Mouse (Mus musculus) gastrocnemius, adult 2 months (tissue): ENCODE data around the gene Rpl14. TPM values are rescaled to one million over a fixed set of nuclear protein-coding genes. Genes with fewer than 3 reads are reported as not detected.

ENCODE experiments used
- DNase-seq: peaks from one replicate; pipeline ENCODE4 v3.0.0; 2022
- H3K27ac ChIP-seq: fragments of 200-600 bp; 2 replicates; pipeline ENCODE4 v1.8.1; 2022; ENCODE audit warnings: mild to moderate bottlenecking
- H3K4me3 ChIP-seq: fragments of 200-600 bp; 2 replicates; pipeline ENCODE4 v1.8.1; 2022; ENCODE audit warnings: mild to moderate bottlenecking, moderate library complexity
- CTCF ChIP-seq: fragments of 200-600 bp; IDR thresholded peaks from 2 replicates; pipeline ENCODE4 v1.8.1; 2022; ENCODE audit warnings: antibody characterized with exemption, mild to moderate bottlenecking, moderate library complexity
- intact Hi-C: fragments of 180-260 bp; cut with DNase I; formaldehyde crosslinking; loops from one replicate; pipeline ENCODE4 v1.15.1; 2025
- total RNA-seq, 2 experiments: library from RNA; stranded (reverse); gene quantifications; 2 replicates each; pipeline ENCODE4 v1.2.3; 2021

Gene Rpl14
- total RNA-seq, 2 experiments from 2014 or later = 290 to 372 TPM

GRCm38 (mm10) chr9:120577133-120577651 is 5.9 kb downstream of the Rpl14 start:
- peak; percentile 92 for DNase-seq
- TF ChIP-seq CTCF = no peak
- Histone ChIP-seq H3K4me3 (peak overlapping the region; percentile 93), H3K27ac (peak overlapping the region; percentile 91)
- intact Hi-C loops = no loop called here

- no peak for DNase-seq
- TF ChIP-seq CTCF = no peak
- Histone ChIP-seq H3K4me3 (peak overlapping the region; percentile 93), H3K27ac (peak overlapping the region; percentile 91)
- intact Hi-C loops = no loop called here
Measured at GRCm38 (mm10) chr9:120577706-120578405, 6.6 kb downstream of the Rpl14 start.

DNA sequence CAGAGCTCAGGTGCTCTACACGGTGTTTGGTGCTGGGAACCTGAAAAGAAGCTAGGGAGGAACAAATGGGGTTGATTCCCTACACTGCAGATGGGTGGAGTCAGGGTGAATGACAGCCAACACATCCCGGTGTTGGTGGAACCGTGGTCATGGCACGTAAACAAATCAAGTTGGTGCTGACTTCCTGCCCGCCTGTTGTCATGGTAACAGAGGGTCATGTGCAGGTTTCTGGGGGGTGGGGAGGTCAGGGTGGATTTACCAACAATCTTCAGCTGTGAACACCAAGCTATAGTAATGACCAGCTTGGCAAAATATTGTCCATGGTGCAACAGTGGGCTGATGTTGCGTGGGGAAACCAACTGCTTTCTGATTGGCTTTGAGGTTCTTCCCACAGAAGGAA is 7.5 kb downstream of the Rpl14 start:
- no peak overlapping the region for H3K4me3 ChIP-seq
- no peak for DNase-seq
- H3K27ac ChIP-seq = no peak overlapping the region
- intact Hi-C loops = no loop called here
- no peak for TF ChIP-seq CTCF

DNA sequence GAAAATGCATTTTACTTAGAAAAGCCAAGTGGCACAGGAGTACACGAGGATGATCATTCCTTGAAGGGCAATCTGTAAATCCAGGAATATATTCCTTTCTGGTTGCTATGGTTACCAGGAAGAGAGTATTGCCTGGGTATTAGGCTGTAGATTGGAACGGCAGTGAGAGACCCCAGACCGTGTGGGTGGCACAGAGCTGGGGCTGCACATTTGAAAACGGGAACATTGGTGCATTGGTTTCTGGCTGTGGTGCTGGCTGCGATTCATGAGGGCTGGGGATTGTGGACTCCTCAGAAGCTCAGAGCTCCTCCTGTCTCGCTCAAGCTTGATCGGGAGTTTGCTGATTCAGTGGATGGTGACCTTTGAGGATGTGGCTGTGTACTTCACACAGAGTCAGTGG is 8.6 kb downstream of the Rpl14 start:
- H3K27ac ChIP-seq = no peak overlapping the region
- intact Hi-C loops = loop anchor here (10.0 kb wide), 1 partner anchor 795 kb away; no protein-coding TSS in a partner anchor
- TF ChIP-seq CTCF = no peak
- no peak overlapping the region for H3K4me3 ChIP-seq
- DNase-seq = no peak

DNA sequence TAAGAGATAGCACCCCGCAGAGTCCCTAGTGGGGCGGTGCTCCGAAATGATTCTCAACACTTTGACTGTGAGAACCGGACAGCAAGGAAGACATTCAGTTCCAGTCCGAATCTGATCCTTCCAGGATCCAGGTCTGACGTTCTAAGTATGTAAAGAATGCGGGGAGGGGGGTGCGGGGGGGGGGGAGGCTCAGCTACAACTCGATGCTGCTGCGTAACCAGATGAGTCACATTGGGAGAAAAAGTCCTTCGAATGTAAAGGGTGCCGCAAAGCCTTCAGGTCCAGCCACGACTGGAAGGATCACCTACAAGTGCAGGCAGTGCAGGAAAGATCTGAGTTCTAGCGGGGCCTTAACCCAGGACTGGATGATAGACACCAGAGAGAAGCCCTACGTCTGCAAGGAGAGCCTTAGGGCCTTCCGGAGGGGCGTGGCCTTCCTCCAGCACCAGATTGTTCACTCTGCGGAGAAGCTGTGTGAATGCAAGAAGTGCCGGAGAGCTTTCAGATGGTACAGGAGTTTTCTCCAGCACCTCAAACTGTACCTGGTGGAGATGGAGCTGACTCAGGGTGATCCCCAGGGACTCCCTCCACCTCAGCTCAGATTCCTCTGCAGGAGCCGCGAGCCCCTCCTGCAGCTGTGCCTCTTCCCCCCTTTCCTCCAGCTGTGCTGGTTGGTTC is 10.8 kb downstream of the Rpl14 start:
- no peak for TF ChIP-seq CTCF
- intact Hi-C loops = loop anchor here (10.0 kb wide), 1 partner anchor 793 kb away; no protein-coding TSS in a partner anchor
- DNase-seq = peak; percentile 59
- Histone ChIP-seq H3K4me3 (peak overlapping the region; percentile 73), H3K27ac (peak overlapping the region; percentile 76)

- TF ChIP-seq CTCF = peak; percentile 88
- Histone ChIP-seq H3K27ac (peak overlapping the region; percentile 76), H3K4me3 (peak overlapping the region; percentile 73)
- DNase-seq = peak; percentile 88
- intact Hi-C loops = loop anchor here (10.0 kb wide), 1 partner anchor 792 kb away; no protein-coding TSS in a partner anchor
Measured at GRCm38 (mm10) chr9:120582619-120583308, 11.5 kb downstream of the Rpl14 start.

DNA sequence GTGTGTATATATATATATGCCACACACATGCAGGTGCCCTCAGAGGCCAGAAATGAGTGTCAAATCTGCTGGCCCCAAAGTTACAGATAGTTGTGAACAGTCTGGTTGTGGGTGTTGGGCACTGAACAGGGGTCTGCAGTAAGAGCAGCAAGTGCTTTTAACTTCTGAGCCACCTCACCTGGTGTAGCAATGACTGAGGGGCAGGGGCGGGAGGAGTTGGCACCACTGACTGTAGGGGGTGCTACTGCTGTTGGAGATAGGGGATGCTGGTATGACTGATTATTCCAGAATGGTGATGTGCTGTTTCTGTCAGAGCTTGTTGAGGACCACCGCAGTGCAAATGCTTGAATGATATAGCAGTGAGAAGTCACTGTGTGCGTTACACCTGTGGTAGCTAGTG is 12.1 kb downstream of the Rpl14 start:
- no peak for DNase-seq
- Histone ChIP-seq H3K27ac (peak overlapping the region; percentile 76; the same call in 1 of the 2 replicates), H3K4me3 (peak overlapping the region; percentile 73)
- intact Hi-C loops = loop anchor here (10.0 kb wide), 1 partner anchor 791 kb away; no protein-coding TSS in a partner anchor
- no peak for TF ChIP-seq CTCF

- intact Hi-C loops = loop anchor here (1.0 to 10.0 kb wide), 2 partner anchors 84 to 788 kb away; no protein-coding TSS in a partner anchor
- Histone ChIP-seq H3K27ac (no peak overlapping the region), H3K4me3 (no peak overlapping the region)
- peak; percentile 86 for TF ChIP-seq CTCF
- peak; percentile 75 for DNase-seq
Measured at GRCm38 (mm10) chr9:120586546-120586945, 15.3 kb downstream of the Rpl14 start.

- intact Hi-C loops = loop anchor here (1.0 to 5.0 kb wide), 2 partner anchors 89 to 159 kb away; no protein-coding TSS in a partner anchor
- Histone ChIP-seq H3K27ac (no peak overlapping the region), H3K4me3 (no peak overlapping the region)
- peak; percentile 81 for DNase-seq
- TF ChIP-seq CTCF = peak; percentile 86
Measured at GRCm38 (mm10) chr9:120591490-120591889, 20.2 kb downstream of the Rpl14 start.

GRCm38 (mm10) chr9:120593383-120594101 is 22.3 kb downstream of the Rpl14 start:
- TF ChIP-seq CTCF = no peak
- no peak overlapping the region for H3K4me3 ChIP-seq
- H3K27ac ChIP-seq = no peak overlapping the region
- DNase-seq = no peak
- intact Hi-C loops = loop anchor here (5.0 kb wide), 1 partner anchor 161 kb away; no protein-coding TSS in a partner anchor

DNA sequence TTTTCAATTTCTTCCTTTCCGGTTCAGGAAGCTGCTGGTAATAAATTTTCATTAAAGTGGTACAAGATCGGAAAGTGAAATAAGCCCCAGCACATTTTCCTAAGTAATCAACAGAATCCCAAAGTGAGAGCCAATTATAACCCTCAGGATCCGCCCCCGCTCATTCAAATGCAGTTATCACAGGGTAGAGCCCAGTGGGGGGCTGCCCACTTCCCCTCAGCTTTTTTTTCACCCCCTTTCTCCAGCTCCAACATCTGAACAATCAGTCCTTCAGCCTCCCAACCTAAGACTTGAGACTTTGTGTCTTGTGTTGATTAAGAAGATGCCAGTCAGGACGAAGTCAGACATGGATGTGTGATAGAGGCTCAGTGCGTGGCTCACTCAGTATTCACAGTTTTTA is 23.6 kb downstream of the Rpl14 start:
- no peak for TF ChIP-seq CTCF
- Histone ChIP-seq H3K27ac (no peak overlapping the region), H3K4me3 (no peak overlapping the region)
- no peak for DNase-seq
- intact Hi-C loops = loop anchor here (5.0 kb wide), 1 partner anchor 163 kb away; no protein-coding TSS in a partner anchor

- DNase-seq = no peak
- no peak for TF ChIP-seq CTCF
- intact Hi-C loops = no loop called here
- Histone ChIP-seq H3K4me3 (no peak overlapping the region), H3K27ac (no peak overlapping the region)
Measured at GRCm38 (mm10) chr9:120595306-120595705, 24.1 kb downstream of the Rpl14 start.
